9 mouse cellular contexts compared by ENCODE assay signal in the genomic region with DNA sequence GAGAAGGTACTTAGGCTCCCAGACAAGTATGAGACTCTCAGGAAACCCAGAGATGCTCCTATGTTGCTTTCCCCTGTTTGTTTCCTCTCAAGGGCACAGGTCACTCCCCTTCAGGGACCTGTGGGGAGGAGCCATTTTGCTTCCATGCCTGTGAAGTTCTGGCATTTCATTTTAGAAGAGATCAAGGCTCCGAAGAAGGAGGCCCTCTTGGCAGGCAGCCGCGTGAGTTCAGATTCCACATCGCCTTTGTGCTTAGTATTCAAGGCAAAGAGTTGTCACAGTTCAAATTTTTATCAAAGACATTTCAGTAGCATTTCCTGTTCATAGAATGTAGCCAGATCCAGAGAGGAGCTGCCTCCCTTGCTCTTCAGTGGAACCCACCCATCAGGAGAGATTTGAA.
DNase-seq lines count a peak whose midpoint lies in the region; ATAC-seq and TF ChIP-seq lines count a peak whose summit lies in the region.
"Had no signal": no experiment of that assay in that cellular context is flagged by ENCODE, and none has a peak within 500 bp of the region (broad histone marks: within the 10 kb centered on the region; RNA-seq: fewer than 3 reads in every experiment).

No protein-coding gene starts in this region.

- DNase-seq in adrenal gland, adult (ENCODE audit: inconsistent age in 2 of 2, low spot score in 1 of 2): peak; percentile 29 to 67
- DNase-seq in adrenal gland, adult 18-20 months (ENCODE audit: low spot score in 2 of 2): no peak
- DNase-seq in liver, adult 2 months (ENCODE audit: extremely low read depth, low read depth, low spot score): peak; percentile 28
- no peak for DNase-seq in liver, postnatal 0 days
- peak; percentile 40 for DNase-seq in kidney, adult 9 months
- DNase-seq in lung, postnatal 36 days: peak; percentile 23
- DNase-seq in MN1 (ENCODE audit: low spot score): no peak
- no peak for DNase-seq in limb, embryonic 10.5 days (ENCODE audit: low spot score)

- H3K9me3 ChIP-seq in liver, postnatal 0 days (ENCODE audit: low read length): no peaks in the 10 kb centered on the region
- no peaks in the 10 kb centered on the region for H3K9me3 ChIP-seq in limb, embryonic 10.5 days (replicated peaks)
- H3K9me3 ChIP-seq: limb, embryonic 13.5 days had no signal

- no peak overlapping the region for H3K4me3 ChIP-seq in liver, adult 2 months (ENCODE audit: insufficient read depth, low read depth, low read length)
- no peak overlapping the region for H3K4me3 ChIP-seq in liver, postnatal 0 days (ENCODE audit: low read depth, low read length)
- H3K4me3 ChIP-seq in limb, embryonic 10.5 days: no peak overlapping the region
- H3K4me3 ChIP-seq: limb, embryonic 13.5 days had no signal

- no peak for TF ChIP-seq POLR2A in liver, adult 2 months (IDR thresholded peaks at IDR 0.05; ENCODE audit: extremely low read depth, insufficient read depth, low read length)

- H3K36me3 ChIP-seq in liver, adult 2 months (ENCODE audit: control insufficient read depth, insufficient read depth, low read length): no peaks in the 10 kb centered on the region
- no peaks in the 10 kb centered on the region for H3K36me3 ChIP-seq in liver, postnatal 0 days (replicated peaks; ENCODE audit: insufficient read depth, low read length)
- H3K36me3 ChIP-seq in limb, embryonic 10.5 days: no peaks in the 10 kb centered on the region
- H3K36me3 ChIP-seq: limb, embryonic 13.5 days had no signal

- no peak for TF ChIP-seq CTCF in liver, adult 2 months (IDR thresholded peaks at IDR 0.05; ENCODE audit: low read depth, low read length)
- no peak for TF ChIP-seq CTCF in liver, postnatal 0 days (IDR thresholded peaks at IDR 0.05; ENCODE audit: low read depth)

- no peak for ATAC-seq in liver, postnatal 0 days

- TF ChIP-seq EP300 in liver, postnatal 0 days (IDR thresholded peaks at IDR 0.05; ENCODE audit: low read depth): no peak

- H3K4me2 ChIP-seq in liver, postnatal 0 days (ENCODE audit: low read depth, low read length): no peak overlapping the region
- H3K4me2 ChIP-seq: limb, embryonic 13.5 days had no signal

- 46% methylated on average over 4 of the region's 4 CpGs for WGBS in liver, adult 2 months
- 77% methylated on average over 4 of the region's 4 CpGs for WGBS in liver, postnatal 0 days (ENCODE audit: insufficient replicate concordance)
- 91% methylated on average over 4 of the region's 4 CpGs for WGBS in limb, embryonic 10.5 days

- H3K4me1 ChIP-seq in liver, adult 2 months (ENCODE audit: control insufficient read depth, insufficient read depth, low read length): peaks cover 5% of the 10 kb centered on the region; the same call in 1 of the 2 replicates
- H3K4me1 ChIP-seq in liver, postnatal 0 days (ENCODE audit: insufficient read depth): peaks cover 3% of the 10 kb centered on the region; the same call in 1 of the 2 replicates
- H3K4me1 ChIP-seq in limb, embryonic 10.5 days: no peaks in the 10 kb centered on the region

- no peaks in the 10 kb centered on the region for H3K27me3 ChIP-seq in liver, adult 2 months (ENCODE audit: control insufficient read depth, insufficient read depth, low read length)
- H3K27me3 ChIP-seq in liver, postnatal 0 days (ENCODE audit: insufficient read depth, low read length): no peaks in the 10 kb centered on the region
- no peaks in the 10 kb centered on the region for H3K27me3 ChIP-seq in limb, embryonic 10.5 days (ENCODE audit: low read depth, poor library complexity, severe bottlenecking)
- H3K27me3 ChIP-seq: limb, embryonic 13.5 days had no signal

- no peaks in the 10 kb centered on the region for H3K79me2 ChIP-seq in liver, adult 2 months (ENCODE audit: control insufficient read depth, insufficient read depth, low read length)

- H3K9ac ChIP-seq in liver, adult 2 months (ENCODE audit: low read depth, low read length): no peak overlapping the region
- H3K9ac ChIP-seq in liver, postnatal 0 days (replicated peaks): no peak overlapping the region
- H3K9ac ChIP-seq: limb, embryonic 13.5 days had no signal

- H3K27ac ChIP-seq in liver, adult 2 months (replicated peaks; ENCODE audit: insufficient read depth, low read depth, low read length): no peak overlapping the region
- no peak overlapping the region for H3K27ac ChIP-seq in liver, postnatal 0 days (ENCODE audit: low read depth)
- H3K27ac ChIP-seq in limb, embryonic 10.5 days: no peak overlapping the region
- H3K27ac ChIP-seq: limb, embryonic 13.5 days had no signal

Comparison
In these comparisons a context has a peak if more than half of its experiments do, and no peak if none do; other contexts are left out.
1. DNase-seq: peak in adrenal gland, adult (2 of 2), liver, adult 2 months (single experiment), kidney, adult 9 months (single experiment) and lung, postnatal 36 days (single experiment); none in adrenal gland, adult 18-20 months (0 of 2), liver, postnatal 0 days (single experiment), MN1 (single experiment) and limb, embryonic 10.5 days (single experiment).